Mouse (Mus musculus): ENCODE data around the gene Tmem89. TPM values are rescaled to one million over a fixed set of nuclear protein-coding genes. Genes with fewer than 3 reads are reported as not detected.
A peak's percentile ranks its signal among the peaks of the same experiment; 100 is the strongest.

The Tmem89 gene
- total RNA-seq (2015) (0.35 TPM in 1 of 2 replicates, not detected in the other), total RNA-seq (2017) (0.08 TPM in 1 of 2 replicates, not detected in the other)

DNA sequence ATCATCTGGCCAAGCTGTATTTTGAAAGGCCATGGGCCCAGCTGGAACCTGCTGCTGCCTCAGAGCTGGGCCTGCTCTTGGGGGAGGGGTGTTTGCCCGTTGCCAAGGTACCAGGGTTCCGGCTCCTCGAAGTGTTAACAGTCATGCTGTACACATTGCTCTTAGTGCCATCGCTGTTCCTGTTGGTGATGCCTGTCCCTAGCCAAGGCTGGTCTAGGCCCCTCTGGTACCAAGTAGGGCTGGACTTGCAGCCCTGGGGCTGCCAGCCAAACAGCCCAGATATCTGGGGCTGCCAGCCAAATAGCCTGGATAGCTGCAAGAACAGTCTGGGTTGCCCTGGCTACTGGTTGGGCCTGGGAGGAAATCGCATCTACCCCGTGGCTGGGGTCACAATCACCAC lies at the start of gene Tmem89:
Gene Tmem89, plus strand, starts transcription at position 129 of the 400 bp plus-strand sequence.
- ATAC-seq (replicated peaks; ENCODE audit: poor library complexity): no peak

DNA sequence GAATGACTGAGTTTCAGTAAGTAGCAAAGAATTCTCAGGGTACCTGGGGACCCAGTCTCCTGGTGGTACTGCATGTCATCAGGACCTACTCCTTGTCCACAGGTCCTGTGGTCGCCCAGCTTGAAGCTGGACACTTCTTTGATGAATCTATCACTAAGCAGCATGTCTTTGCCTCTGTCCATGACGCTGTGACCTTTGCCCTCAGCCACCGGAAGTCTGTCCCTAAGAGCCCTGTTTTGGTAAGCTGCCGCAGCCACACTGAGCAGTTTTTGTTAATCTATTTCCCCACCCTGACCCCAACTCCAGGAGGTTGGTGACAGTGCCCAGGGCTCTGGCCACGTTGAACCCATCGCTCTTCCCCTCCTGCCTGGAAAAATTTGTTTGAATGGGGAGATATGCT lies 2.1 kb upstream of the Tmem89 start:
- no peak for ATAC-seq (replicated peaks; ENCODE audit: poor library complexity)

DNA sequence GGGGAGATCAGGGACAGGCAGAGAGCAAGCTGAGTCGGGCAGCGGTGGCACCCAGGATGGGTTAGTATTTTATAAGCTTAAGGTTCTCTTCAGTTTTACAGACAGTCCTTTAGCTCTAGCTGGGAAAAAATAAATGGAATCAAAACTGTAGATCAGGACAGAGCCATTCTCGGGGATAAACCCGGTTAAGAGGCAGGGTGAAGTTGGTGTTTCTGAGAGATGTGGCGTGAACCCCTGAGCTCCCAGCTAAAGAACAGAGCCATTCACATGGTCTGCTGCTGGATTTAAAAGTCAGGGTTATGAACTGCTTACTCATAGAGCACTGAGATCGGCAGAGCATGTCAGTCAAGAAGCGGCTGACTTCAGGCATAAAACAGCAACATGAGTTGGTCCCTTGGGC lies 1.3 kb upstream of the Tmem89 start:
- no peak for ATAC-seq (replicated peaks; ENCODE audit: poor library complexity)

DNA sequence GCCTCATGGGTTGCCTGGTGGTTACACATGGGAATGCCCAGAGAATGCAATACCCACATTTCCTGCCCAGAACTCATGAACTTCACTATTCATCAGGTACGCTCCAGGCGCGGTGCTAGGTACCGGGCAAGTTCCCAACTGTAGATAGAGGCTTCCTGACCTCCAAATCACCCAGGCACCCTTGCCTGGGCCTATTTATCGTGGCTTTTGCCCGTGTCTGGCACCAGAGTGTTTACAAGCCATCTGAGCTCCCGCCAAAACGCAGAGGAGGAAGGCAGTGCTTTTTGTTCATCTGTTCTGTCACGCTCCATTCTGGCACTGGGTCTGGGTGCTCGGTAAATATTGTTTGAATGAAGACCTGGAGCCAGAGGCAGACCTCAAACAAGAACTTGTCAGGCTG lies 798 bp upstream of the Tmem89 start:
- ATAC-seq (replicated peaks; ENCODE audit: poor library complexity): no peak

DNA sequence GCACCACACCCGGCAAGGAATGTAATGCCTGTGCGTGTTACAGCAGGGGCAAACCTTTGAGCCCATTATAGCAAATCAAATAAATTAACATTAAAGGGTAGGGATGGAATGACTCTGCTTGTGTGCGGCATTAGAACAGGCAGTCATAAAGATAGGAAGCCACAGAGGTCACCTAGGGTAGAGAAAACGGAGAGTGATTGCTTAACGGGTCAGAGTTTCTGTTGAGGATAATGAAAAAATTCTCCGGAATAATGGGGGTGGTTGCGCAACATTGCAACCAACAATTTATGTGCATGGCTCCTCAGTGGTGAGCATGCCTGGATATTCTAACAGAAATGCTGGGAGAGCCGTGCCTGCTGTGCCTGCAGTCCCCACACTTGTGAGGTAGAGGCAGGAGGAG lies 11.5 kb downstream of the Tmem89 start:
- peak; percentile 85 for ATAC-seq (replicated peaks; ENCODE audit: poor library complexity)

DNA sequence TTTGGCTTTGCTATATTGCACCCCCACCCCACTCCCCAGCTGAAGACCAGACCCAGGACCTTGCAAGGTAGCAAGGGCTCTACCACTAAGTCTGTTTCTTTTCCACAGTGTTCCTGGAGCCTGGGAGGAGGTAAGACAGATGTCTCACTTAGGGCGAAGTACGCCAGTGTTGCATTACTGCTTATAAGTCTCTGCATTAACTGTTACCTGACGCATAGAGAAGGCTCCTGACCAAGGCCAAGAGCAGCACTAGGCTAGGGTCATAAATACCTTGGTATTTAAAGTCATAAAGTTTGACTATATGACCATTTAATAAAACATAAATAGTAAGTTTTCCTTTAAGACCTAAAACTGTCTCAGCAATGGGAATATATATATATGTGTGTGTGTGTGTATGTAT lies 14.0 kb downstream of the Tmem89 start:
- no peak for ATAC-seq (replicated peaks; ENCODE audit: poor library complexity)

DNA sequence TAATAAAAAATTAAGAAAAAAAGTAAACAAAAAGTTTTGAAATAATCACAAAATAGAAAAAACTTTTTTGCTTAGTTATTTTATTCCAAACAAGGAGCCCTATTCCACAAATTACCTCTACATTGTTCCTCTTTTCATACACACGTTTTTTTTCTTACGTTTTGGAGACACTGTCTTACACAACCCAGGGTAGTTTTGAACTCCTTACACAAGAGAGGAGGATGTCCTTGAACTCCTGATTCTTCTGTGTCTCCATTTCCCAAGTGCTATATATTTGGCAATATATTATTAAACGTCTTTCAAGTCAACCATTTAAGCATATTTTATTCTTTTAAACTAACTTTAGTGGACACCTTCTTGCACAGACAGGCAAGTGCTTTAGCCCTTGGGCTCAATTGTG lies 21.6 kb downstream of the Tmem89 start:
- ATAC-seq (replicated peaks; ENCODE audit: poor library complexity): peak; percentile 33

DNA sequence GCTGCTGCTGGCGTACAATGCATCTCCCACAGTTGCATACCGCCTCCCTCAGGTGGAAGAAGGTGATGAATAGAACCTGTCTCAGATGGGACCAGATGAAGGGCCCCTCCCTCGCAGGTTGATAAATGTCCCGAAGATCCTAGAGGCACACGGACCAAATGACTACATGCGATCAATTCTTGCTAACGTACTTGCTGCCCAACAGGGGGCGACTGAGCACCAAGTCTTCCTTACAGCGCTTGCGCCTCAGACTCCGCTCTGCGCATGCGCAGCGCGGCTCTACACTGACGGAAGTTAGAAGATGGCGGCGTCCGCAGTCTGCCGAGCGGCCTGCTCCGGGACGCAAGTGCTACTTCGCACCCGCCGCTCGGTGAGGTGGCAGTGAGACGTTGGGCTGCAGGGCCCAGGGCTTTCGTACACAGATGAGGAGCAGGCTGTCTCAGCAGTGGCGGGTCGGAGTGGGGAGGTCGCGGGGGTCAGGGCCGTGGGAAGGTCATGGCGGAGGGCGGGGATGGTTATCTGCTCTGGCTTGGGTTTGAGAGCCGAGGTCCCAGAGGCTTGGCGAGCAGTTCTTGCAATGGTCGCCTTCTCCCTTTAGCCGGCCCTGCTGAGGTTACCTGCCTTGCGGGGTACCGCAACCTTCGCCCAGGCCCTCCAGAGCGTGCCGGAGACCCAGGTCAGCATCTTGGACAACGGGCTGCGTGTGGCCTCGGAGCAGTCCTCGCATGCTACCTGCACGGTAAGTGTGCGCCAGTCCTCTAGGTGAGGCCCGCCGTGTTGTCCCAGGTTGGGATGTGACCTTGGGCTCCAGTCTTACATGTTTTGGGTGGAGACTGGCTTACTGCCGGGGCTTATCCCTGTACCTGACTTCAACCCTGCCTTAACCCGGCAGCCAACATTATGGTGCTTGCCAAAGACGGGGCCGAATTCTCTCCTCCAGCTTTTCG lies 22.3 kb downstream of the Tmem89 start, which contains the start of gene Uqcrc1:
Gene Uqcrc1, plus strand, starts transcription at position 216 of the 947 bp plus-strand sequence.
- ATAC-seq (replicated peaks; ENCODE audit: poor library complexity): peak; percentile 91

DNA sequence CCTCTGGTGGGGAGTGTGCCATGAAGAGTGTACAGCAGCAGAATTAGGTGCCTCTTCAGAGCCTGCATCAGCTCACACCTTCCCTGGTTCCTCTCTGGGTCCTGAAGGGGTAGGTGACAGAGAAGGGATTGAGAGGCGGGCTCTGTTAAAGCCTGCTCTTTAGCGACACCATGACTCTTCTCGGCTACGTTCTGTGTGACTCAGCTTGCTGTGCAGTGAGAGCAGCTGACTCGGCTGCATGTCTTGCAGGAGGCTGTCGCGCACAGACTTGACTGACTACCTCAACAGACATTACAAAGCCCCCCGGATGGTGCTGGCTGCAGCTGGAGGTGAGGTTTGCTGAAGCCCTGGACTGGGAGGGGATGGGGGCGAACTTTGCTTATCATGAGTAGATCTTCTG lies 30.7 kb downstream of the Tmem89 start:
- no peak for ATAC-seq (replicated peaks; ENCODE audit: poor library complexity)

DNA sequence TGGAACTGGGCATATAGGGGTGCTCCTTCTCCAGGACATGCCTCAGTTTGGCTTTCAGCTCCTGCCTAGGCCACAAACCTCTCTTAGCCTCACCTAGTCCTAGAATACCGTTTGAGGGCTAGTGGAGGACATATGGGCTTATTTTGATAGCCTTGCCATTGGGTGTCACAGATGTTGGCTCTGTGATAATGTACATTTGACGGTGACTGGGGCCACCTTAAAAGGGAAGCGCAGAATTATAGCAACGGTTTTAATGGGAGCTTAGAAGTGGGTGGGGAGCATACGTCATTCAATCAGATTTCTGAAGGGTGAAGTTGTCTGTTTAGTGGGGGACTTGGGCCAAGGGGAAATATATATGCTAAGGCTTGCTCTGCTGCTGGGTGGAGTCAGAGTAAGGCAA lies 31.2 kb downstream of the Tmem89 start:
- ATAC-seq (replicated peaks; ENCODE audit: poor library complexity): peak; percentile 21; the same call in 1 of the 2 replicates

DNA sequence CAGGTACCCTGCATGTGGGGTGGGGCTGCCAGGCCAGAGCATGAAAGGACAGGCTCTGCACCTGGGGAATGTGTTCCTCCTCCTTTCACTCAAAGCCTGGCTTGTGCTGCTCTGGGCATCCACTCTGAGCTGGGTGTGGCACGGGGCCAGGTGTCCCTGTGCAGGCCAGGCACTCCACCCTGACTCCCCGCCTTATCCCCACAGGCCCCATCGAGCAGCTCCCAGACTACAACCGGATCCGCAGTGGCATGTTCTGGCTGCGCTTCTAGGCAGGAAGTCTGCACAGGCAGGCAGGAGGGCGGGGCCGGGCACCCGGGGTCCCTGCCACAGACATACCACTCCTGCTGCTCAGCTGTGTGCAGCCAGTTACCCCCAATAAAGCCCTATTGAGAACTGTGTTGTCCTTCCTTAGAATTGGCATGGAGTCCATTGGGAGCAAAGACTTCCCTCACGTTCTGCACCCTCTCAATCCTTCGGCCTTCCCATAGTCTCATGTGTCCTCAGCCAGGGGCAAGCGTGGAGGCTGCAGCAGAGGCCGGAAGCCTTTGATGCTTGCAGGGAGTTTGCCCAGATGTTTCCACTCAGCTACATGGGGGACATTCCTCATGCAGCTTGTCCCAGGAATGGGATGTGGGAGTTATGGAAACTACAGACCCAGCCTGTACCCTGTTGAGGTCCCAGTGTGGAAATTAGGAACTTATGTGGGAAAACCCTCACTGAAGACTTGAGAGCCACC lies 35.0 kb downstream of the Tmem89 start:
- no peak for ATAC-seq (replicated peaks; ENCODE audit: poor library complexity)

DNA sequence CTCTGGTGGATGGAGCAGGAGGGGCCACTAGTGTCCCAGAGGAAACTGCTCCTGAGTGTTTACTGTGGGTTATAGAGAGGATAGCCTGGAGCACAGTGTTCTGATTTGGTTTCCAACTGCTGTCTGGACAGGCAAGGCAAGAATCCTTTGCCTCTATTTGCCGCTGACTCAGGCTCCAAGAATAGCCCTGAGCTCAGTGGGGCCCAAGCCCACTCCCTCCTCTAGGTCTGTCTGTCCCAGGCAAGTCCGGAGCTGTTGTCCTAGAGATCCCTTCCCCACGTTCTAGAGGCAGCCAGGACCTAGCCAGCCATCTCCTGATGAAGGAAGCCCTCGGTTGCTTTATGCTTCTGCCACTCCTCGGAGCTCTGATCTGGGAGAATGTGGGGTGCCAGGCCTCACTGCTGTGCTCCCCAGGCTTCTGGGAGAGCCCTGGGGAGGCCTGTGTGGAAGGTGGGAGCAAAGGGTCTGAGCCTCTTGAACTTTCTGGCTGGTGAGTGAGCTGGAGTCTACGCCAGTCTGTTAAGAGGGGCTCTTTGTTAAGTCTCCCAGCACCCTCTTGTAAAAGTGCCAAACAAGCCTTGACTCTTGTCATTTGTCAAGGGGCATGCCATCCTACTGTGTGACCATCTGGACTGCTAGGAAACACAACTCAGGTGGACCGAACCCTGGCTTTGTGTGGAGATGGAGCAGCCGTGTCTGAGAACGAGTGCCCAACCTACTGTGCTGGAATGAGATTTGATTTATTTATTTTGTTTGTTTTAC lies 35.7 kb downstream of the Tmem89 start:
- no peak for ATAC-seq (replicated peaks; ENCODE audit: poor library complexity)

DNA sequence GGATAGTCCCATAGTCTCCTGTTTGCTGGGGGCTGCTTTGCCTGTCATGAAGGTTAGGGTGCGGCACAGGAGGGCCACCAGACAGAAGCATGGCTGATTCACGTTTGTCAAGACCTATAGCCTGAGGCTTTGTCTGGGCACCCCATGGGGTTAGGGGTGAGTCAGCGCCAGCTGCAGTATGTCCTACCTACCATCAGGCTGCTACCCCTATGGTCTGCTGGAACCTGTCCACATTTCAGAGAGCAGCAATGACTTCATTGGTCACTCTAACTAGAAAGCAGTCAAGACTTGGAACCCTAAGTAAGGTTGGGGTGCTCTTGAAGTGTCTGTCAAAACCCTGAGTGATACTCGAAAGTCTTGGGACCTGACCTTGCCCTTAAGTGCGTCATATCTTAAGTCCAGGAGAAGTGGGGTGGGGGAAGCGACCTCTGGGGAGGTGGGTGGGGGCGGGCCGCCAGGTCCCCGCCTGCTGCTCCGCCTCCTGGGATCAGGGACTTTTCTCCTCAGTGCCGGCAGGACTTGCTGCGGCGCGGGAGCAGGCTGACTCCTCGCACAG lies 38.7 kb downstream of the Tmem89 start, which contains the start of gene Col7a1:
Gene Col7a1, plus strand, starts transcription at position 506 of the 556 bp plus-strand sequence.
- ATAC-seq (replicated peaks; ENCODE audit: poor library complexity): no peak; the same call in 1 of the 2 replicates

DNA sequence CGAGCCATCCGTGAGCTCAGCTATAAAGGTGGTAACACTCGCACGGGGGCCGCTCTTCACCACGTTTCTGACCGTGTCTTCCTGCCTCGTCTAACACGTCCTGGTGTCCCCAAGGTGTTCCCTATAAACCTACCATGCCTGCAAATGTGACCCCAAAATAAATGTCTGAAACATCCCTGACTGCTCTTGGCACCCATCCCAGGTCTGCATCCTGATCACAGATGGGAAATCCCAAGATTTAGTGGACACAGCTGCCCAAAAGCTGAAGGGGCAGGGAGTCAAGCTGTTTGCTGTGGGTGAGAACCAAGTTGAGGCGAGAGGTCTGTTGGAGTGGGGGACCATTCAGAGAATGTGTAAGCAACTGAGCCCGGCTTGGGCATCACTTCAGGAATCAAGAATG lies 40.8 kb downstream of the Tmem89 start:
- no peak for ATAC-seq (replicated peaks; ENCODE audit: poor library complexity)

DNA sequence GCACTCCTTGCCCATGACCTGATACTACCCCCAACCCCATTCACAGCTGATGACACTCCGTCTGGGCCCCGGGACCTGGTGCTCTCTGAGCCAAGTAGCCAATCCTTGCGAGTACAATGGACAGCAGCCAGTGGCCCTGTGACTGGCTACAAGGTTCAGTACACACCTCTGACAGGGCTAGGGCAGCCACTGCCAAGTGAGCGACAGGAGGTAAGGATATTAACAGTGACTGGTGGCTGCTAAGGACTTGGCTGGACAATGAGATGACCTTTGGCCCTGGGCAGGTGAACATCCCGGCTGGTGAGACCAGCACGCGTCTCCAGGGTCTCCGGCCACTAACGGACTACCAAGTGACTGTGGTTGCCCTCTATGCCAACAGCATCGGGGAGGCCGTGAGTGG lies 41.4 kb downstream of the Tmem89 start:
- ATAC-seq (replicated peaks; ENCODE audit: poor library complexity): no peak

DNA sequence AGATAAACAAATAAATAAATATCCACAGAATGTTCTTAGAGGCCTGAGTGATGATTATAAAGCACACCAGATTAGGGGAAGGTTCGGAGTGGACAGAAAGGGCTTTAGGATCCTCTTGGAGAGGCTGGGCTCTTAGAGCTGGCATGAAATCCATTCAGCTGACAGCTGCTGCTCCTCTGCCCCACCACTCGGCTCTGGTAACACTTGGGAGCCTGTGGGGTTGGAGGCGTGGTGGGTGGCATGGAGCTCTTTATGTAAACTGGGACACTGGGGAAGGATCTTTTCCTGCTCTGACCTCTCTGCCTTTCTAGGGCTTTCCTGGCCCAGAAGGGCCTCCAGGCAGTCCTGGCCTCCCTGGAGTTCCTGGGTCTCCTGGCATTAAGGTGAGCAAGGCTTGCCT lies 49.2 kb downstream of the Tmem89 start:
- ATAC-seq (replicated peaks; ENCODE audit: poor library complexity): no peak

DNA sequence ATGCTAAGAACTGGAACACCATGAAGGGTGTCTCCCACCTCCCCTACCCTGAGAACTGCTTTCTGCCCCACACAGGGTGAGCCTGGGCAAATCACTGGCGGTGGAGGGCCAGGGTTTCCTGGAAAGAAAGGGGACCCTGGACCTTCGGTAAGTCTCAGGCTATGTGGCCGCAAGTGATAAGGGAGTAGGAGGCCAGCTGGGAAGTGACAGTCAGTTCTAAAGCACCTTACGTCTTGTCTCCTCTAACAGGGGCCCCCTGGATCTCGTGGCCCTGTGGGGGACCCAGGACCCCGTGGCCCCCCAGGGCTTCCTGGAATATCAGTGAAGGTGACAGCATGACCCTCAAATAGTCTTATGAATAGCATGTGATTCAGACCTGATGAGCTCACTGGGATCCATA lies 49.9 kb downstream of the Tmem89 start:
- no peak for ATAC-seq (replicated peaks; ENCODE audit: poor library complexity)

Data from megakaryocyte progenitor cell, adult 5-6 weeks (primary cell).